Mouse (Mus musculus): ENCODE data around the gene 2010111I01Rik. TPM values are rescaled to one million over a fixed set of nuclear protein-coding genes. Genes with fewer than 3 reads are reported as not detected.

2010111I01Rik gene
- polyA plus RNA-seq, 1 experiment from 2014 or later = 129 TPM

DNA sequence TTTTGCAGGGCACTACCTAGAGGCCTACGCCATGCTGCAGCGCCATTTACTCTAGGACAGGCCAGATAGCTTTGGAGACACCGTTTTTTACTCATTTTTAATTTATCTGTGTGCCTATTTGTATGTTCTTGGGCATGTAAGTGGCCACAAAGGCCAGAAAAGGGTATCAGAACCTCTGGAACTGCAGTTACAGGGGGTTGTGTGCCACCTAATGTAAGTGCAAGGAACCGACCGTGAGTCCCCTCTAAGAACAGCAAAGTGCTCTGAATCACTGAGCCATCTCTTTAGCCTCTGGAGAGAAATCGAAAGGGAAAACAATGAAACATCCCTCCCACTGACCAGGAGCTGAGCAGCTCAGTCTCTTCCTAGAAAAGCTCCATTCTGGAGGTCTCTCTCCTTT is 358.1 kb downstream of the 2010111I01Rik start:
- WGBS = 83% methylated on average over 6 of the region's 6 CpGs
- peaks cover 27% of the 10 kb centered on the region for H3K4me1 ChIP-seq
- no peak overlapping the region for H3K9ac ChIP-seq
- H3K4me3 ChIP-seq = no peak overlapping the region
- ATAC-seq (ENCODE audit: borderline replicate concordance, extremely low read depth, low FRiP score, low TSS enrichment) = no peak
- H3K27me3 ChIP-seq = no peaks in the 10 kb centered on the region
- H3K9me3 ChIP-seq = no peaks in the 10 kb centered on the region
- no peak overlapping the region for H3K4me2 ChIP-seq
- no peaks in the 10 kb centered on the region for H3K36me3 ChIP-seq
- no peak overlapping the region for H3K27ac ChIP-seq

DNA sequence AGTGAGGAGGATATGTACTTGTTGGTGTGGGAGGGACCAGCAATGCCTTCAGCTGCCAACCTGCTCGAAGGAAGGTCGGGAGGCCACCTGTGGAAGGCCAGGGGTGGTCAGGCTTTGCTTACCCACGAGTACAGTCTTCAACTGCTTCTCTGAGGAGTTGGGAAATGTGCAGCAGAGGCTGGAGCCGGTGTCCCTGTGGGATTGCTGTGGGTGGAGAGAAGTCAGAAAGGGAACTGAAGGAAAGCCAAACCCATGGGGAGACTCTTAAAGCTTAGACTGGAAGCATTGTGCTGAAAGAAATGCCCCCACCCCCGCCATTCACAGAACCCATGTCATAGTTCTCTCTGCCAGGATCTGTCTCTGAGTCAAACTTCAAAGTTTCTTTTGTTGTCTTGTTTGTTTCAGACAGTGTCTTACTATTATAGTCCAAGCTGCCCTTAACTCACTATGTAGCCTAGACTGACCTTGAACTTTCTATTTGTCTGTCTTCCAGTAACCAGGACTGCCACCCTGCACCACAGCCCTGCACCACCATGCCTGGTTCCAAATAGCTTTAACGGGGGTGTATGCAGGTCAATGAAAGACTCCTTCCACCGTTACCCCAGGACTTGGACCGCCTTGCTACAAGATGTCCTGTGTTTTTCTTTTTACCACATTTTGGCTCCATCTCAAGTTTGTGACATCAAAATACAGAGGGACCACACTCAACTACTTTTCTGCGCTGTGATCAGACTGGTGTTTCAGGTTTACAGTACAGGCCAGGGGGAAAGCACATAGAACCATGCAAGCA is 358.8 kb downstream of the 2010111I01Rik start:
- Histone ChIP-seq H3K9ac (no peak overlapping the region), H3K4me3 (no peak overlapping the region), H3K4me2 (no peak overlapping the region), H3K9me3 (no peaks in the 10 kb centered on the region), H3K4me1 (peaks cover 27% of the 10 kb centered on the region), H3K36me3 (no peaks in the 10 kb centered on the region), H3K27me3 (no peaks in the 10 kb centered on the region), H3K27ac (peak overlapping the region; percentile 59)
- ATAC-seq (ENCODE audit: borderline replicate concordance, extremely low read depth, low FRiP score, low TSS enrichment) = no peak
- 52% methylated on average over 9 of the region's 9 CpGs for whole genome bisulfite sequencing

DNA sequence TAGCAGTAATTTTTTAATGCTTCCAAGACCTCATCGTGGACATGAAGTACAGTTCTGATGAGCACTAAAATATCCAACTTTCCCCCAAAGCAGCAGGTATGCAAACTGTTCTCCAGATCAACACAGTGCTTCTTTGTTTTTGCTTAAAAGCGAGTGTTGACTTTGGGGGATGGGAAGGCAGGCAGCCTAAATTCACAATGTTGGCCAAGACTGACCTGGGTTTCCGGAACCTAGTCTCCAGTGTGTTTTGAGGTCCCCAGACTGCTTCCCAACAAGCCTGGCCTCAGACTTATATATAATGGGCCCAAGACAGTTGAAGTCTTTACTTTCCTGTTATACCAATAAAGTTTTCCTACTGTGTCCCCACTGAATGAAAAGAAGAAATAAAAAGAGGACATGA is 359.6 kb downstream of the 2010111I01Rik start:
- no peak overlapping the region for H3K4me3 ChIP-seq
- ATAC-seq (ENCODE audit: borderline replicate concordance, extremely low read depth, low FRiP score, low TSS enrichment) = no peak
- H3K4me1 ChIP-seq = peaks cover 27% of the 10 kb centered on the region
- 55% methylated on average over 3 of the region's 3 CpGs for WGBS
- H3K27me3 ChIP-seq = no peaks in the 10 kb centered on the region
- no peak overlapping the region for H3K9ac ChIP-seq
- H3K27ac ChIP-seq = peak overlapping the region; percentile 65
- H3K9me3 ChIP-seq = no peaks in the 10 kb centered on the region
- H3K36me3 ChIP-seq = no peaks in the 10 kb centered on the region
- H3K4me2 ChIP-seq = no peak overlapping the region

DNA sequence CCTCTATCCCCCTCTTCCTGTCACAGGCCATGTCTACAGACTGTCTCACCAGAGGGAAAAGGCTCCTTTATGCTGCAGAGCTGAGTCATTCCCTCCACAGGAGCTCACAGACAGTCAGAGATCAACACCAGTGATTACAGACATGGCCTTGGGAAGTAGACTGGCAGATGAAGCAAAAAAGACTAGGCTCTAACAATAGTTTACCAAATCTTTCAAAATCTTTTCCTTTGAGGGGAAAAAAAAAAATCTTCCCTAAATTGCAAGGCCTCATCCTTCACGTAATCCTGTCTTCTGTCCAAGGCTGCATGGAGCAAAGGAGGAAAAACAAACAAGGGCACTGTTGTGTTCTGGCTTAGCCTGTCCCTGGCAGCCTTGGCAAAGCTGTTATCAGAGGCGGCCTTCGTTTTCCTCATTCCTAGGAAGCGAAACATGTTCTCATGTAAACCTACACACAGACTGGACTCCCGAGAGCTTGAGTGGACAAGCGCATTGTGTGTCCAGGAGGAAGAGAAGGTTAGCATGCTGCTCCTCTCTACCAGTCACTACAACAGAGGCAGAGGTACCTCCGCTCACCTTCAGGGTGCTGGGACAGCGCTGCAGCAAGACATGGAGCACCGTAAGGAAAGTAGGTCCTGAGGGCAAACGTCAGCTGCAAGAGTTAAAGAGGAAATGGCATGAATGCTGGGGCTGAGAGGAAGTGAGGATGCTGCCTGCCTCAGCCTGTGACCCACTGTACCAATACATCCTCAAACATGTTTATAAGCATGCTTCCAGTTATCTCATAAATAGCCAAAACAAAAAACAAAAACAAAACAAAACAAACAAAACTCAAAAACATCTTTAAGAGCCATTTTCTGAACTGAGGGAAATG is 360.5 kb downstream of the 2010111I01Rik start:
- H3K27ac ChIP-seq = peak overlapping the region; percentile 65

DNA sequence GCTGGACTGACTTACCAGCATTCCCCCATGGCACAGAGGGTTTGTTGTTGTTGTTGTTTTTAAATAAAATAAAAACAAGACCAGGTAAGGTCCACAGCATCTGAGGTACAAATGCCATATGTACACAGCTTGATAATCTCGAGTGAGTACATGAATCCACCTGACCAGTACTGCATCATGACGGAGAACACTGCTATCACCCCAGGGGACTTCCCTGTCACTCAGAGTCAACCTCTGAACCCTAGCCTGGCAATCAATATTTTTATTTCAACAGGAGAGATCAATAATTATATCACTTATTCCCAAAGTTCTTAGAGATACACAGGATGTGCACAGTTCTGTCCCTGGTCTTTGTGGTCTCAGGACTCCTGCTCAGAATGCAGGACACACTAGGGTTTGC is 361.3 kb downstream of the 2010111I01Rik start:
- no peak overlapping the region for H3K27ac ChIP-seq
- ATAC-seq (ENCODE audit: borderline replicate concordance, extremely low read depth, low FRiP score, low TSS enrichment) = no peak

More for the DNA sequence above, 360.5 kb downstream of the 2010111I01Rik start:
- Histone ChIP-seq H3K4me2 (no peak overlapping the region), H3K9ac (no peak overlapping the region), H3K36me3 (no peaks in the 10 kb centered on the region), H3K9me3 (no peaks in the 10 kb centered on the region), H3K4me1 (peaks cover 33% of the 10 kb centered on the region), H3K4me3 (no peak overlapping the region), H3K27me3 (no peaks in the 10 kb centered on the region)
- ATAC-seq (ENCODE audit: borderline replicate concordance, extremely low read depth, low FRiP score, low TSS enrichment) = no peak
- WGBS = 50% methylated on average over 10 of the region's 10 CpGs

DNA sequence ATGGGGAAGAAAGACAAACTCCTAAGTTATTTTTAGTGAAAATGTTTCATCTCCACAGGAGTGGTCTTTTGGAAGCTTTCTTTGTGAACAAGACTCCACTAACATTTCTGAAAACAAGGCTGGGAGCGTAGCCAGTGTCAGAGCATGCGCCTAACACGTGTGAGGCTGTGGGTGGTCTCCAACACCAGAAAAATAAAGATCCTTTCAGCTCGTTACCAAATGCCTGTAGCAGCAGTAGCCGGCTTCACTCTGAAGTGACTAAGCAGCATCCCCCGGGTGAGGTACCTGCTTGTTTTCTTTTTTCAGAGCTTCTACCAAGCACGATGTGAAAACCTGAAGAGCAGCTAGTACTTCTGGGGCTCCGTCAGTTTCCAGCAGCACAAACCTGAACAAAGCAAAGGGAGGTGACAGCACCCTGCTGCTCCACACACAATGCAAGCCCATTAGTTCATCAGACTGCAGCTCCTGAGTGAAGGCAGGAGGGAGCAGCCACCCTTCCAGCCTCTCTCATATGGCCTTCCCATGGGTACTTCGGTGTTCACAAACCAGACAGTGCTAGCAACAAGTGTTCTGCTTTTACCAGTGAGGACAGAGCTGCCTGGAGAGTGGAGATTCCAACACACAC is 365.7 kb downstream of the 2010111I01Rik start:
- no peaks in the 10 kb centered on the region for H3K9me3 ChIP-seq
- no peak overlapping the region for H3K9ac ChIP-seq
- H3K4me3 ChIP-seq = no peak overlapping the region
- ATAC-seq (ENCODE audit: borderline replicate concordance, extremely low read depth, low FRiP score, low TSS enrichment) = peak; percentile 23; the same call in 1 of the 2 replicates
- no peak overlapping the region for H3K4me2 ChIP-seq
- H3K27me3 ChIP-seq = no peaks in the 10 kb centered on the region
- peak overlapping the region; percentile 46 for H3K27ac ChIP-seq
- H3K36me3 ChIP-seq = no peaks in the 10 kb centered on the region
- H3K4me1 ChIP-seq = peaks cover 20% of the 10 kb centered on the region
- 28% methylated on average over 9 of the region's 9 CpGs for WGBS

More for the DNA sequence above, 361.3 kb downstream of the 2010111I01Rik start:
- 66% methylated on average over 2 of the region's 2 CpGs for WGBS
- Histone ChIP-seq H3K4me1 (peaks cover 38% of the 10 kb centered on the region), H3K27me3 (no peaks in the 10 kb centered on the region), H3K36me3 (no peaks in the 10 kb centered on the region), H3K4me2 (no peak overlapping the region), H3K9me3 (no peaks in the 10 kb centered on the region), H3K9ac (no peak overlapping the region), H3K4me3 (no peak overlapping the region)

DNA sequence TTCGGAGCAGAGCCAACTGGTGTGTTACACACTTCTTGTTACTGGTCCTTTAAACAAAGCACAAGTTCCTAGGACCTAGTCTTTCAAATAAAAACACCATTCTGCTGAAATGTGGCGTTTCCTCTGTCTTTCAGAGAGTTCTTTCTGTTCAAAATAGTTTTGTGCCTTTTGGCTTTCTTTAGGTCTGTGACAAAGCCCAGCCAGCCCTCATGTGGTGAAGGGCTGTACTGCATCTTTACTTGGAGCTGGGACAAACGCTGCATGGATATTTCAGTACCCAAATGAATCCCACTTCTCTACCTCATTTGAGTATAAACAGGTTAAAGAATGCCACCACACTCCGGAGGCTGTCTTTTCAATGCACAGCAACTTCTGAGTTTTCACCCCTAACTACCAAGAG is 366.7 kb downstream of the 2010111I01Rik start:
- Histone ChIP-seq H3K27ac (no peak overlapping the region), H3K9me3 (no peaks in the 10 kb centered on the region), H3K27me3 (no peaks in the 10 kb centered on the region), H3K4me2 (no peak overlapping the region), H3K9ac (no peak overlapping the region), H3K4me3 (no peak overlapping the region), H3K4me1 (peaks cover 22% of the 10 kb centered on the region), H3K36me3 (no peaks in the 10 kb centered on the region)
- ATAC-seq (ENCODE audit: borderline replicate concordance, extremely low read depth, low FRiP score, low TSS enrichment) = peak; percentile 15; the same call in 1 of the 2 replicates
- WGBS = 36% methylated on average over 4 of the region's 4 CpGs

GRCm38 (mm10) chr13:63332576-63333300 is 368.0 kb downstream of the 2010111I01Rik start:
- H3K9ac ChIP-seq = no peak overlapping the region
- H3K36me3 ChIP-seq = no peaks in the 10 kb centered on the region
- H3K4me3 ChIP-seq = no peak overlapping the region
- 26% methylated on average over 4 of the region's 4 CpGs for WGBS
- ATAC-seq (ENCODE audit: borderline replicate concordance, extremely low read depth, low FRiP score, low TSS enrichment) = no peak
- no peaks in the 10 kb centered on the region for H3K27me3 ChIP-seq
- H3K4me1 ChIP-seq = peaks cover 24% of the 10 kb centered on the region
- H3K27ac ChIP-seq = peak overlapping the region; percentile 48
- no peak overlapping the region for H3K4me2 ChIP-seq
- no peaks in the 10 kb centered on the region for H3K9me3 ChIP-seq

DNA sequence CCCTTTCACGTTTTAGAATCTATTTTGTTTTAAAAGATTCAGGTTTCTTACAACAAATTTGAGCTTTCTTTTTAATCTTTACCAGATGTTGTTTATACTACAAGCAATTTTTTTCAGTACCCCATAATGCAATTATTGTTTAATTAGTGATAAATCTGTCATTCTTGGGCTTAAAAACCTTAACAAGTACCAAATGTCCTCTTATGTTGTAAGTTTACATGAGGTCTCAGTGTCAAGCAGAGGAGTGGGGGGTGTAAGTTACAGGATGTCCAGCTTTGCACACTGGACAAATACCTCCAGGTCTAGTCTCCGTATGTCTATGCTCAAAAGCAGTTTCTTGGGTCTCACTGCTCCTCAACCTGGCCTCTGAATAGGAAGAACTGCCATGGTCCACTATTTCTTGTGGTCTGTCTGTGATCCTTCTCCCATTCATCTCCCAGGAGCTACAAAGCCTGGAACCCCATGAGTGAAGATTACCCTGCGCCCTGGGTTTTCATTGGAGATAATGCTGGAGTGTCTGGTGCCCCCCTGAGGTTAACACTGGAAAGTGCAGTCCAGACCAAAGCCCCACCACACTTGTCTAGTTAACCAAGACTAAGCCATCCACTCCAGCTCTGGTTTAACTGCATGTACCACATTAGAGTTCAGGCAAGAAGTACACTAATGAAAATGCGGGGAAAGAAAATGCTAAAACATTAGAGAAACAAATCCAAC is 370.9 kb downstream of the 2010111I01Rik start:
- no peaks in the 10 kb centered on the region for H3K9me3 ChIP-seq
- H3K4me2 ChIP-seq = no peak overlapping the region
- 0 out of 2 replicates have a peak overlapping the region, but pooled peaks have one; percentile 4 for H3K27ac ChIP-seq
- H3K4me1 ChIP-seq = peaks cover 15% of the 10 kb centered on the region
- no peaks in the 10 kb centered on the region for H3K36me3 ChIP-seq
- WGBS = 57% methylated on average over 4 of the region's 4 CpGs
- no peak overlapping the region for H3K4me3 ChIP-seq
- no peak for ATAC-seq (ENCODE audit: borderline replicate concordance, extremely low read depth, low FRiP score, low TSS enrichment)
- H3K27me3 ChIP-seq = no peaks in the 10 kb centered on the region
- no peak overlapping the region for H3K9ac ChIP-seq

DNA sequence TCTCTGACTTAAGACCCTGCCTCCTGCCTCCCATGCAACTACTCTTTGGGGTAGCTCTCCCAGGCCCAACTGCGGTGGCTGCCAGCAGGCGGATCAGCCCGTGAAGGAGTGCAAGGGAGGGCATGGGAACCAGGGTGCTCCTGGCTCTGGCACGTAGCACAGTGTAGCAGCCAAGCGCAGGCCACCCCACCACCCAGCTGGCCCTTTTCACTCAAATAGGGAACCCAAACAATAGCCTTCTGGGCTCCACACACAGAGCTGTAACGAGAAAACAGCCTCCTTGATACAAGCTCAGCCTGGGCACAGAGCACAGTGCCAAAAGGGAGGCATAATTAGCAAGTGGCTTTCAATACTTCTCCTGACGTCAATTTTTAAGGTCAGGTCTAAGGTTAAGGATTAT is 371.6 kb downstream of the 2010111I01Rik start:
- Histone ChIP-seq H3K4me2 (no peak overlapping the region), H3K4me1 (peaks cover 10% of the 10 kb centered on the region; the same call in 1 of the 2 replicates), H3K27me3 (no peaks in the 10 kb centered on the region), H3K36me3 (no peaks in the 10 kb centered on the region), H3K27ac (no peak overlapping the region), H3K9ac (no peak overlapping the region), H3K9me3 (no peaks in the 10 kb centered on the region), H3K4me3 (no peak overlapping the region)
- WGBS = 68% methylated on average over 7 of the region's 7 CpGs
- ATAC-seq (ENCODE audit: borderline replicate concordance, extremely low read depth, low FRiP score, low TSS enrichment) = no peak
